18 mouse cellular contexts compared by ENCODE assay signal in the genomic region with DNA sequence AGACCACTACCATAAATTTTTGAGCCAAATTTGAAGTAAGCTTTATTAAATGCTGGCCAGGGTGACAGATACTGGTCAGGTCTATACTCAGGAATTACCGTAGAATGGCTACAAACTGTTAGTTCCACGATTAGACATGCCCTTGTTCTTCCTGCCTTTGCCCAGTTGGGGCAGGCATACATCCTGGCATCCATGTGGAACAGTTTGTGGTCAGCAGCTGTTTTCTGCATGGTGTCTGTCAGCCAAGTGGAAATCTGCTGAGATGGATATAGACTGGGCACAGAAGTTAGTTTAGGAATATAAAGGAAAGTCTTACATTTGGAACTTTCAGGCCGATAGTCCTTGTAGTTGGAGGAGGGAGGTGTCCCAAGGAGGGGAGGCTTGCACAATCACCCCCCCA.
"Had no signal": no experiment of that assay in that cellular context is flagged by ENCODE, and none has a peak within 500 bp of the region (broad histone marks: within the 10 kb centered on the region; RNA-seq: fewer than 3 reads in every experiment).

No protein-coding gene starts in this region.

- H3K9ac ChIP-seq: kidney, embryonic 15.5 days; liver, embryonic 13.5 days; lung, embryonic 14.5 days; midbrain, embryonic 12.5 days; neural tube, embryonic 12.5 days; neural tube, embryonic 15.5 days had no signal

- H3K9me3 ChIP-seq: kidney, embryonic 15.5 days; liver, embryonic 13.5 days; midbrain, embryonic 12.5 days; neural tube, embryonic 12.5 days; neural tube, embryonic 15.5 days had no signal

- H3K27me3 ChIP-seq: kidney, embryonic 15.5 days; liver, embryonic 13.5 days; midbrain, embryonic 12.5 days; neural tube, embryonic 12.5 days; neural tube, embryonic 15.5 days had no signal

- ATAC-seq: midbrain, embryonic 16.5 days had no signal

- H3K36me3 ChIP-seq: kidney, embryonic 15.5 days; midbrain, embryonic 12.5 days; neural tube, embryonic 12.5 days; neural tube, embryonic 15.5 days had no signal

- H3K4me2 ChIP-seq: kidney, embryonic 15.5 days; liver, embryonic 13.5 days; lung, embryonic 14.5 days; midbrain, embryonic 12.5 days; neural tube, embryonic 12.5 days; neural tube, embryonic 15.5 days had no signal

- H3K4me3 ChIP-seq: kidney, embryonic 15.5 days; liver, embryonic 13.5 days; midbrain, embryonic 12.5 days; neural tube, embryonic 12.5 days; neural tube, embryonic 15.5 days had no signal

- DNase-seq: kidney, adult 11 months; kidney, adult 8-10 months; kidney, postnatal 10 days; kidney, postnatal 36 days; liver, embryonic 13.5 days; lung, embryonic 14.5 days; lung, postnatal 10 days; lung, postnatal 36 days; retina, postnatal 1 day; right cerebral cortex, postnatal 25 days; spleen, adult 18-20 months; thymus, adult 18-20 months; thymus, postnatal 36 days had no signal

- H3K4me1 ChIP-seq: kidney, embryonic 15.5 days; neural tube, embryonic 12.5 days; neural tube, embryonic 15.5 days had no signal

- H3K27ac ChIP-seq: kidney, embryonic 15.5 days; liver, embryonic 13.5 days; midbrain, embryonic 12.5 days; neural tube, embryonic 12.5 days; neural tube, embryonic 15.5 days had no signal
